Mouse (Mus musculus) induced T-regulatory cell, adult 2 months (primary cell): ENCODE measurements around the gene Parpbp.

ENCODE experiments used
- DNase-seq: peaks from one replicate; pipeline ENCODE4 v3.0.0-alpha.2; 2012; ENCODE audit warnings: low read depth

Gene Parpbp

GRCm38 (mm10) chr10:88146707-88147477, at the start of gene Parpbp, which contains the start of gene Nup37:
TSS of gene Parpbp (minus strand) at chr10:88146941.
TSS of gene Nup37 (plus strand) at chr10:88146992.
- DNase-seq, result peak; percentile 94

GRCm38 (mm10) chr10:88167438-88168077, 20.8 kb upstream of the Parpbp start:
- DNase-seq, result no peak

- peak; percentile 55 for DNase-seq
Observed at GRCm38 (mm10) chr10:88166158-88166557, 19.4 kb upstream of the Parpbp start.

- DNase-seq, result no peak
Observed at GRCm38 (mm10) chr10:88162676-88163075, 15.9 kb upstream of the Parpbp start.

GRCm38 (mm10) chr10:88162096-88162495, 15.4 kb upstream of the Parpbp start:
- DNase-seq, result no peak

- DNase-seq, result no peak
Observed at GRCm38 (mm10) chr10:88151658-88152057, 4.9 kb upstream of the Parpbp start.

GRCm38 (mm10) chr10:88150381-88150780, 3.6 kb upstream of the Parpbp start:
- no peak for DNase-seq

- DNase-seq, result no peak
Observed at GRCm38 (mm10) chr10:88146187-88146586, 554 bp downstream of the Parpbp start.

- DNase-seq, result no peak
Observed at GRCm38 (mm10) chr10:88135630-88136029, 11.1 kb downstream of the Parpbp start.

GRCm38 (mm10) chr10:88119721-88120120, 27.0 kb downstream of the Parpbp start:
- DNase-seq, result no peak

GRCm38 (mm10) chr10:88113290-88113689, 33.5 kb downstream of the Parpbp start:
- no peak for DNase-seq

GRCm38 (mm10) chr10:88106169-88106568, 40.6 kb downstream of the Parpbp start:
- DNase-seq, result no peak

GRCm38 (mm10) chr10:88090772-88091171, 56.0 kb downstream of the Parpbp start, which contains the start of gene Pmch:
TSS of gene Pmch (plus strand) at chr10:88091072.
- peak; percentile 3 for DNase-seq

GRCm38 (mm10) chr10:88067377-88067776, 79.4 kb downstream of the Parpbp start:
- no peak for DNase-seq

- no peak for DNase-seq
Observed at GRCm38 (mm10) chr10:88064872-88065271, 81.9 kb downstream of the Parpbp start.

- no peak for DNase-seq
Observed at GRCm38 (mm10) chr10:88063436-88063835, 83.3 kb downstream of the Parpbp start.

GRCm38 (mm10) chr10:88056950-88057649, 89.6 kb downstream of the Parpbp start:
- no peak for DNase-seq

GRCm38 (mm10) chr10:88054233-88054985, 92.3 kb downstream of the Parpbp start:
- DNase-seq, result no peak

GRCm38 (mm10) chr10:88046098-88046771, 100.5 kb downstream of the Parpbp start:
- DNase-seq, result no peak

- DNase-seq, result no peak
Observed at GRCm38 (mm10) chr10:88044297-88044696, 102.4 kb downstream of the Parpbp start.
